Mouse (Mus musculus) lung, postnatal 14 days (tissue): ENCODE results near the gene Hist1h4a.
"Not testable (repeated sequence)": the region's sequence is repeated elsewhere in the genome, so short reads cannot be mapped to it uniquely, and the experiment has no call there.

Experiments used
- DNase-seq: peaks from one replicate; pipeline ENCODE4 v3.0.0; 2021

Hist1h4a gene

DNA sequence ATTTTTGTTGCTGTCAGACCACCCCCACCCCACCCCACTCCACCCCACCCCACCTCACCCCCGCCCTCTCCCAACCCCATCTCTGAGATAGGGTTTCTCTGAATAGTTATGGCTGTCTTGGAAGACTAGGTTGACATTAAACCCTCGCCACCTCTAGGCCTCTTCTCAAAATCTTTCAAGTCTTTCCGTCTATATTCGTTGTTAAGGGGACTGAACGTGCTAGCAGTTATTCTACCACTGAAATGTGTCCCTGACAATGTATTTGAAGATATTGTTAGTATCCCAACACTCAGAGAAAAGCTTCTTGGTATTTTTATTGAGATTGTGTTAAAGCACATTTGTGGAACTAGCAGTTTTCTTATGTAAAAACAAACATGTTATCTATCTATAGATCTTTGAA lies 20.1 kb downstream of the Hist1h4a start:
- no peak for DNase-seq

- no peak for DNase-seq
Measured at GRCm38 (mm10) chr13:23740256-23740840, 20.7 kb downstream of the Hist1h4a start.

GRCm38 (mm10) chr13:23739922-23740252 lies 21.1 kb downstream of the Hist1h4a start:
- DNase-seq, result no peak

GRCm38 (mm10) chr13:23739069-23739921 lies 21.7 kb downstream of the Hist1h4a start:
- peak; percentile 92 for DNase-seq

DNA sequence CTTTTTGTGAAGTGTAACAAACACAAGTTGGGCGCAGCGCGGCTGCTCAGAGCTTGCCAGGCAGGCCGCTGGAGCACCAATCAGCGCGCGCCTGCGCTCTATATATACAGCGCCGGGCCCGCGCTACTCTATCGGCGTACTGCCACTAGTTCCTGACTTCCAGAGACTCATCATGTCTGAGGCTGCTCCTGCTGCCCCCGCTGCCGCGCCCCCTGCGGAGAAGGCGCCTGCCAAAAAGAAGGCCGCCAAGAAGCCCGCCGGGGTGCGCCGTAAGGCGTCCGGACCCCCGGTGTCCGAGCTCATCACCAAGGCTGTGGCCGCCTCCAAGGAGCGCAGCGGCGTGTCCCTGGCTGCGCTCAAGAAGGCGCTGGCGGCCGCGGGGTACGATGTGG lies 22.4 kb downstream of the Hist1h4a start, which contains the start of gene Hist1h1c:
TSS of gene Hist1h1c (plus strand) at position 132 of the 392 bp plus-strand sequence.
- DNase-seq, result peak; percentile 91

GRCm38 (mm10) chr13:23738041-23738440 lies 23.0 kb downstream of the Hist1h4a start:
- no peak for DNase-seq

- DNase-seq, result no peak
Measured at GRCm38 (mm10) chr13:23737091-23737490, 23.9 kb downstream of the Hist1h4a start.

GRCm38 (mm10) chr13:23732156-23732804 lies 28.8 kb downstream of the Hist1h4a start:
- DNase-seq, result no peak

DNA sequence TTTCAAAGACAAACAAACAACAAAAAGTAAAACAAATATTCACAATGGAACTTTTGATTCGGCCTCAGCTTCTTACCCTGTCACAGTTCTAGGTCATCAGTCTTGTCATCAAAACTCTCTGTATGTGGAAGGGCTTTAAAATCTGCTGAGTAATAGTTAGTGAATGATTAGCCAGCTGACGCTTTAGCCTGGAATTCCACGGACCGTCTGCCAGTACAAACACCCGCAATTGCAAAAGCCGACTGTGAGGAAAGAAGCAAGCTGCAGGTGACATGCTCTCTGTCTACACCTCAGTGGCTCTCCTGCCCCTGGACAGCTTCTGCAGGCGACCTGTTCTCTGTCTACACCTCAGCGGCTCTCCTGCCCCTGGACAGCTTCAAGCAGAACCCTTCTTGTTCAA lies 30.6 kb downstream of the Hist1h4a start:
- no peak for DNase-seq

GRCm38 (mm10) chr13:23729706-23730105 lies 31.3 kb downstream of the Hist1h4a start:
- no peak for DNase-seq

GRCm38 (mm10) chr13:23729192-23729525 lies 31.9 kb downstream of the Hist1h4a start:
- DNase-seq, result no peak

DNA sequence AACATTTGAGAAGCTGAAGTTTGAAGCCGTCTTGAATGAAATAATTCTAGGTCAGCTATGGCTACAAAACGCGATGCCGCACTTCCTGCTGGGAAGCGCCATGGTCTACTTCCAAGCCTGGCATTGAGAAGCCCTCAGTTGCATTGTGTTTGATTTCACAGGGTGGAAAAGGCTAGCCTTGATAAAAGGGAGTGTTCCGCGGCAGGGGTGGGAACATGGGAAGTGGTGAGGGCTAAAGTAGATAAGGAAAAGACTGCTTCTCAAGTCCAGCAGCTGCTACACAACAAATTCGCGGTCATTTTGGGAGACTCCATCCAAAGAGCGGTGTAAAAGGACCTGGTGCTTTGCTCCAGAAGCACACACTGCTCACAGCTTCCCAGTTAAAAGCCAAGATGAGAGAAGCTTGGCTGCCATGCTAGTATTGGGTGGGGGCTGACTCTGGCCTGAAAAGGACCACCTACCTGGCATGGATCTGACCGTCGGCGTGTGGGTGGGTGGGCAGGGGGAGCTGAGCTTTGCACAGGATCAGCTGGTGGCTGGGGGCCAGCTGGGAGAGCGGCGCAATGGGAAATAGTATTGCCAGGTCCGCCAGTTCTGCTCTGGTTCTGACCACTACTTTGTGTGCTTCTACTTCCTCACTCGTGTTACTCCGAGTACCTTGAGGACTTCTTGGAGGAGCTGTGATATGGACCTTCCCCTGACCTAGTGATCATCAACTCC lies 32.4 kb downstream of the Hist1h4a start:
- DNase-seq, result no peak

GRCm38 (mm10) chr13:23725213-23725612 lies 35.8 kb downstream of the Hist1h4a start:
- no peak for DNase-seq

GRCm38 (mm10) chr13:23724239-23724638 lies 36.8 kb downstream of the Hist1h4a start:
- no peak for DNase-seq

DNA sequence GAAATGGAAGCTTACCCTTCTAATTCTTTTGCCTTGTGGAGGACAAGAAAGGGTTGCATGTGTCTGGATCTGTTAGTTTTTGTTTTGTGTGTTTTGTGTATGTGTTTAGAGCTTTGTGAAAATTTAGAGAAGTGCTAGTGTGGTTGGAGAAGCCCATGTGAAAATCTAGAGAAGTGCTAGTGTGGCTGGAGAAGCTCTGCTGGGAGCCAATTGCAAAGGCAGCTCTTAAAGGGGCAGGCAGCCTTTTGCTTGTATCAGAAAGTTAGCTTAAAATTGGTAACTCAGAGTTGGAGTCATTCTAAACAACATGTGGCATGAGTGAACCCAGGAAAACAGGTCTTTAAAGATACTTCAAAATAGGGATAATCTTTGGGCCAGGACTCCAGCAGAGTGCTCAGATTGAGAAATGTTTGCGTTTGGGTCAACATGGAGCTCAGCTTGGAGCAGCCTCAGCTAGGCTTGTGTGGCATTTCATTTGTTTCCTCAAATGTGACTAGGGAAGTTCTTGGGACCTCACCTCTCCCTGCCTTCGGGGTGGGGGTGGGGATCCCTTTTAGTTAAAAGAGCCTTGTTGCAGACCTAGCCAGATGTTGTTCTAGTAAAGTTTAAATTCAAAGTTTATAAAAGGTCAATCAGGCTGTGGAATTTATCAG lies 43.3 kb downstream of the Hist1h4a start:
- DNase-seq, result not testable (repeated sequence)

DNA sequence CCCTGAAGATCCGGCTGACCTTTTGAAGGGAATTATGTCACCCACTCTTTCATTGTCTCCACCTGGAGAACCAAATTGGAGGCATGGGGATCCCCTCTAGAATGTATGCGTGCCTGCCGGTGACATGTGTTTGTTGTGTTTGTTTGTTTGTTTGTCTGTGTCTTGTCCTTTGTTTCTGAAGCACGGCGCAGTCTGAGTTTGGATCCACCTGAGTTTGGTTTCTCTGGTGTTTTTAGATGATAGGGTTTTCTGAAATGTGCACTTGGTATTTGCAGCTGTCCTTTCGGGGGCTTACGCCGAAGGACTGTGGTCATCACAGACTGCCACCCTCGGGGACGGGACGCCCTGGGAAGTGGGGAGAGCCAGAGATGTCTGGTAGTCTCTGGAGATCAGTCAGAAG lies 43.9 kb downstream of the Hist1h4a start:
- DNase-seq, result no peak

GRCm38 (mm10) chr13:23716261-23717042 lies 44.6 kb downstream of the Hist1h4a start:
- DNase-seq, result no peak
